Mouse (Mus musculus): ENCODE data around the gene Tmem82. TPM values are rescaled to one million over a fixed set of nuclear protein-coding genes. Genes with fewer than 3 reads are reported as not detected.

The Tmem82 gene
- 29.0 and 32.3 TPM in 2 replicates for polyA plus RNA-seq (2012; rRNA removed)

- peak within 1 kb of the TSS; percentile 63 for H3K4me3 ChIP-seq (ENCODE audit: insufficient read depth, low read depth, low read length)
- H3K36me3 ChIP-seq (ENCODE audit: control insufficient read depth, insufficient read depth, low read length), result no peaks in the 10 kb centered on the region
- H3K27me3 ChIP-seq (replicated peaks; ENCODE audit: control insufficient read depth, insufficient read depth, low read length), result no peaks in the 10 kb centered on the region
- H3K27ac ChIP-seq (ENCODE audit: insufficient read depth, low read depth, low read length), result peak within 1 kb of the TSS; percentile 54
- DNase-seq, result peak; percentile 79
- peaks cover 6% of the 10 kb centered on the region for H3K4me1 ChIP-seq (ENCODE audit: control insufficient read depth, insufficient read depth, low read length)
- TF ChIP-seq POLR2A (IDR thresholded peaks at IDR 0.05; ENCODE audit: low read depth, low read length), result no peak
- TF ChIP-seq CTCF (conservative IDR thresholded peaks at IDR 0.05; ENCODE audit: insufficient read depth, insufficient read length, low read depth, low read length), result peak; percentile 68
- WGBS, result 24% methylated on average over 20 of the region's 20 CpGs
Observed at GRCm38 (mm10) chr4:141618565-141619243, at the start of gene Tmem82. Tmem82 (minus strand) TSS chr4:141618633.

GRCm38 (mm10) chr4:141664799-141665198, 46.4 kb upstream of the Tmem82 start, which contains the start of gene Plekhm2:
Plekhm2 (minus strand) TSS chr4:141664899.
- DNase-seq, result no peak
- peak within 1 kb of the TSS; percentile 53 for H3K27ac ChIP-seq (ENCODE audit: insufficient read depth, low read depth, low read length)
- WGBS, result 73% methylated on average over 8 of the region's 8 CpGs
- no peaks in the 10 kb centered on the region for H3K36me3 ChIP-seq (ENCODE audit: control insufficient read depth, insufficient read depth, low read length)
- H3K4me3 ChIP-seq (ENCODE audit: insufficient read depth, low read depth, low read length), result peak within 1 kb of the TSS; percentile 89
- no peak for TF ChIP-seq POLR2A (IDR thresholded peaks at IDR 0.05; ENCODE audit: low read depth, low read length)
- TF ChIP-seq CTCF (conservative IDR thresholded peaks at IDR 0.05; ENCODE audit: insufficient read depth, insufficient read length, low read depth, low read length), result no peak
- no peaks in the 10 kb centered on the region for H3K27me3 ChIP-seq (replicated peaks; ENCODE audit: control insufficient read depth, insufficient read depth, low read length)
- H3K4me1 ChIP-seq (ENCODE audit: control insufficient read depth, insufficient read depth, low read length), result peaks cover 5% of the 10 kb centered on the region; the same call in 1 of the 2 replicates

GRCm38 (mm10) chr4:141664011-141664745, 45.7 kb upstream of the Tmem82 start:
- DNase-seq, result peak; percentile 80
- Histone ChIP-seq H3K36me3 (ENCODE audit: control insufficient read depth, insufficient read depth, low read length) (no peaks in the 10 kb centered on the region), H3K4me3 (ENCODE audit: insufficient read depth, low read depth, low read length) (peak overlapping the region; percentile 89), H3K27me3 (replicated peaks; ENCODE audit: control insufficient read depth, insufficient read depth, low read length) (no peaks in the 10 kb centered on the region), H3K4me1 (ENCODE audit: control insufficient read depth, insufficient read depth, low read length) (peaks cover 5% of the 10 kb centered on the region; the same call in 1 of the 2 replicates), H3K27ac (ENCODE audit: insufficient read depth, low read depth, low read length) (peak overlapping the region; percentile 53)
- 2% methylated on average over 60 of the region's 60 CpGs for WGBS
- TF ChIP-seq POLR2A (IDR thresholded peaks at IDR 0.05; ENCODE audit: low read depth, low read length) (no peak), CTCF (conservative IDR thresholded peaks at IDR 0.05; ENCODE audit: insufficient read depth, insufficient read length, low read depth, low read length) (no peak)

- 3% methylated on average over 47 of the region's 47 CpGs for WGBS
- Histone ChIP-seq H3K4me3 (ENCODE audit: insufficient read depth, low read depth, low read length) (peak overlapping the region; percentile 89), H3K36me3 (ENCODE audit: control insufficient read depth, insufficient read depth, low read length) (no peaks in the 10 kb centered on the region), H3K27ac (ENCODE audit: insufficient read depth, low read depth, low read length) (peak overlapping the region; percentile 61), H3K27me3 (replicated peaks; ENCODE audit: control insufficient read depth, insufficient read depth, low read length) (no peaks in the 10 kb centered on the region), H3K4me1 (ENCODE audit: control insufficient read depth, insufficient read depth, low read length) (peaks cover 5% of the 10 kb centered on the region; the same call in 1 of the 2 replicates)
- DNase-seq, result peak; percentile 37
- TF ChIP-seq POLR2A (IDR thresholded peaks at IDR 0.05; ENCODE audit: low read depth, low read length) (no peak), CTCF (conservative IDR thresholded peaks at IDR 0.05; ENCODE audit: insufficient read depth, insufficient read length, low read depth, low read length) (no peak)
Observed at GRCm38 (mm10) chr4:141663122-141663931, 44.9 kb upstream of the Tmem82 start.

GRCm38 (mm10) chr4:141660884-141661283, 42.5 kb upstream of the Tmem82 start:
- Histone ChIP-seq H3K27me3 (replicated peaks; ENCODE audit: control insufficient read depth, insufficient read depth, low read length) (no peaks in the 10 kb centered on the region), H3K4me3 (ENCODE audit: insufficient read depth, low read depth, low read length) (no peak overlapping the region), H3K27ac (ENCODE audit: insufficient read depth, low read depth, low read length) (no peak overlapping the region), H3K36me3 (ENCODE audit: control insufficient read depth, insufficient read depth, low read length) (no peaks in the 10 kb centered on the region), H3K4me1 (ENCODE audit: control insufficient read depth, insufficient read depth, low read length) (peaks cover 10% of the 10 kb centered on the region; the same call in 1 of the 2 replicates)
- WGBS, result 85% methylated on average over 11 of the region's 11 CpGs
- TF ChIP-seq POLR2A (IDR thresholded peaks at IDR 0.05; ENCODE audit: low read depth, low read length), result no peak
- TF ChIP-seq CTCF (conservative IDR thresholded peaks at IDR 0.05; ENCODE audit: insufficient read depth, insufficient read length, low read depth, low read length), result no peak
- no peak for DNase-seq

GRCm38 (mm10) chr4:141659739-141660138, 41.3 kb upstream of the Tmem82 start:
- WGBS, result 60% methylated on average over 4 of the region's 4 CpGs
- Histone ChIP-seq H3K4me1 (ENCODE audit: control insufficient read depth, insufficient read depth, low read length) (peaks cover 10% of the 10 kb centered on the region; the same call in 1 of the 2 replicates), H3K27me3 (replicated peaks; ENCODE audit: control insufficient read depth, insufficient read depth, low read length) (no peaks in the 10 kb centered on the region), H3K36me3 (ENCODE audit: control insufficient read depth, insufficient read depth, low read length) (no peaks in the 10 kb centered on the region), H3K27ac (ENCODE audit: insufficient read depth, low read depth, low read length) (no peak overlapping the region), H3K4me3 (ENCODE audit: insufficient read depth, low read depth, low read length) (no peak overlapping the region)
- TF ChIP-seq POLR2A (IDR thresholded peaks at IDR 0.05; ENCODE audit: low read depth, low read length) (no peak), CTCF (conservative IDR thresholded peaks at IDR 0.05; ENCODE audit: insufficient read depth, insufficient read length, low read depth, low read length) (peak; percentile 36)
- DNase-seq, result no peak

Data from kidney, adult 2 months (tissue).